Mouse (Mus musculus) G1E (cell line): Measurements from ENCODE around the gene Enah.

Experiments used
- CTCF ChIP-seq: IDR thresholded peaks from 2 replicates; pipeline ENCODE4 v1.5.1; 2012; ENCODE audit warnings: low read depth, low read length, inconsistent platforms, mixed read lengths
- GATA1 ChIP-seq: IDR thresholded peaks from 2 replicates; pipeline ENCODE4 v1.6.1; 2012; ENCODE audit warnings: borderline replicate concordance, low read length, inconsistent platforms, mixed read lengths
- GATA2 ChIP-seq: IDR thresholded peaks from 2 replicates; pipeline ENCODE4 v1.6.1; 2012; ENCODE audit warnings: low read depth, low read length, inconsistent platforms, borderline replicate concordance
- POLR2AphosphoS5 ChIP-seq: IDR thresholded peaks from 2 replicates; pipeline ENCODE4 v1.6.1; 2012; ENCODE audit warnings: low read depth, low read length, inconsistent platforms; ENCODE audit not compliant: insufficient replicate concordance
- TAL1 ChIP-seq: conservative IDR thresholded peaks from 2 replicates; pipeline ENCODE4 v1.6.1; 2012; ENCODE audit warnings: low read depth, low read length, inconsistent platforms, mixed read lengths

GRCm38 (mm10) chr1:182020831-182021460, 1.2 kb upstream of the Enah start:
- TF ChIP-seq CTCF = no peak
- TF ChIP-seq GATA1 = no peak
- TF ChIP-seq TAL1 = no peak
- no peak for TF ChIP-seq POLR2AphosphoS5
- TF ChIP-seq GATA2 = no peak
